Mouse (Mus musculus): ENCODE results near the gene Wdr89.

The Wdr89 gene

GRCm38 (mm10) chr12:75668221-75668620, 1.1 kb downstream of the Wdr89 start:
- DNase-seq: no peak

GRCm38 (mm10) chr12:75666939-75667338, 2.4 kb downstream of the Wdr89 start:
- no peak for DNase-seq

- no peak for DNase-seq
Measured at GRCm38 (mm10) chr12:75664516-75664810, 4.9 kb downstream of the Wdr89 start.

GRCm38 (mm10) chr12:75663646-75664515, 5.5 kb downstream of the Wdr89 start:
- no peak for DNase-seq

GRCm38 (mm10) chr12:75662376-75662775, 7.0 kb downstream of the Wdr89 start:
- DNase-seq: no peak

- DNase-seq: no peak
Measured at GRCm38 (mm10) chr12:75658403-75658802, 10.9 kb downstream of the Wdr89 start.

- DNase-seq: peak; percentile 23 to 31
Measured at GRCm38 (mm10) chr12:75656580-75656979, 12.8 kb downstream of the Wdr89 start.

- no peak for DNase-seq
Measured at GRCm38 (mm10) chr12:75654247-75654801, 15.0 kb downstream of the Wdr89 start.

GRCm38 (mm10) chr12:75649706-75650093, 19.6 kb downstream of the Wdr89 start:
- no peak for DNase-seq

GRCm38 (mm10) chr12:75649058-75649705, 20.2 kb downstream of the Wdr89 start:
- DNase-seq: no peak

- DNase-seq: no peak
Measured at GRCm38 (mm10) chr12:75648281-75648680, 21.1 kb downstream of the Wdr89 start.

GRCm38 (mm10) chr12:75647663-75648062, 21.7 kb downstream of the Wdr89 start:
- DNase-seq: no peak

- DNase-seq: no peak
Measured at GRCm38 (mm10) chr12:75645780-75646179, 23.6 kb downstream of the Wdr89 start.

GRCm38 (mm10) chr12:75641726-75642125, 27.6 kb downstream of the Wdr89 start:
- DNase-seq: no peak

GRCm38 (mm10) chr12:75638345-75638744, 31.0 kb downstream of the Wdr89 start:
- no peak for DNase-seq

GRCm38 (mm10) chr12:75637103-75637502, 32.2 kb downstream of the Wdr89 start:
- DNase-seq: no peak

GRCm38 (mm10) chr12:75635771-75636430, 33.4 kb downstream of the Wdr89 start:
- no peak for DNase-seq

- no peak for DNase-seq
Measured at GRCm38 (mm10) chr12:75629618-75630017, 39.7 kb downstream of the Wdr89 start.

- DNase-seq: no peak
Measured at GRCm38 (mm10) chr12:75623292-75623691, 46.0 kb downstream of the Wdr89 start.

- DNase-seq: no peak
Measured at GRCm38 (mm10) chr12:75622835-75623234, 46.5 kb downstream of the Wdr89 start.

- DNase-seq: no peak
Measured at GRCm38 (mm10) chr12:75616841-75617240, 52.5 kb downstream of the Wdr89 start.

GRCm38 (mm10) chr12:75616158-75616791, 53.1 kb downstream of the Wdr89 start:
- peak; percentile 14 to 34 for DNase-seq

GRCm38 (mm10) chr12:75615556-75615955, 53.8 kb downstream of the Wdr89 start:
- DNase-seq: no peak

All from lung, postnatal 4 days (tissue).